ENCODE assay signal across 8 mouse cellular contexts in the genomic region with DNA sequence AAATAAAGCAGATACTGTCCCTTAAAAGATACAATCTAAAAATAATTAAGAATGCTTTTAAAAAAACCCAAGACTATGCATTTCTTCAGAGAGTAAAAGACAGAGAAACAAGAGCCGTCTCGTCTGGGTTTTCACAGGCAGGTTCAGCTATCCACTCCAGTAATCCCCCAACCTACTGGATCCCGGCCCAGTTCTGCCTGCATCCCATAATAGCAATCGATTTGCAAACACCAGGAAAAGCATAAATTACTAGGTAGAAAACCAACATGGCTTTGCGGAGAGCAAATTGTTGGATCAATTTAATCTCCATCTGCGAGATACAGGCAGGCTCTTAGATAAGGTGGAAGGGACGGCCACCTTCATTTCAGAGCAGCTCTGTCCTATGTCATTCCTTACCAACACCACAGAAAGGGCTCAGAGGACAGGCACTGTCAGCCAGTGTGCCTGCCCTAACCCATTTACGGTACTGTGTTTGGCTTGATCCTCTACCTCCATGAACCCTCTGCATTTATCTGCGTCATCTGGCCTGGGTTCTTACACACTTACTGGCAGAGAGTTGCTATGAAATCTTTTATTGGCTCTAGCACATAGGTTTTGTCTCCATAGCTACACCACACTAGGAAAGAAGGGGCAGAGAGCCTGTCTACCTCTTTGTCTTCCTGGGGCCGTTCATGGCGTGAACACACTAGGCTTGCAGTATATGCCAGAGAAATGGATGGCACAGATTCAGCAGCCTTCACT.
DNase-seq lines count a peak whose midpoint lies in the region; ATAC-seq lines count a peak whose summit lies in the region.

No protein-coding gene starts in this region.

- H3K4me2 ChIP-seq in lung, embryonic 16.5 days (ENCODE audit: low read depth, low read length), result no peak overlapping the region
- H3K4me2 ChIP-seq in hindbrain, embryonic 15.5 days, result 0 out of 2 replicates have a peak overlapping the region, but pooled peaks have one; percentile 15
- 0 out of 2 replicates have a peak overlapping the region, but pooled peaks have one; percentile 9 for H3K4me2 ChIP-seq in neural tube, embryonic 15.5 days

- H3K9me3 ChIP-seq in lung, embryonic 16.5 days (ENCODE audit: control insufficient read depth, low read length), result no peaks in the 10 kb centered on the region
- H3K9me3 ChIP-seq in hindbrain, embryonic 15.5 days, result no peaks in the 10 kb centered on the region
- H3K9me3 ChIP-seq in neural tube, embryonic 15.5 days (replicated peaks), result no peaks in the 10 kb centered on the region

- H3K4me3 ChIP-seq in lung, embryonic 16.5 days (ENCODE audit: low read length), result no peak overlapping the region
- H3K4me3 ChIP-seq in hindbrain, embryonic 15.5 days, result no peak overlapping the region
- no peak overlapping the region for H3K4me3 ChIP-seq in neural tube, embryonic 15.5 days (replicated peaks)

- H3K4me1 ChIP-seq in lung, embryonic 16.5 days (replicated peaks; ENCODE audit: control insufficient read depth, insufficient read depth, low read length), result peaks cover 37% of the 10 kb centered on the region
- H3K4me1 ChIP-seq in hindbrain, embryonic 15.5 days (replicated peaks), result peaks cover 21% of the 10 kb centered on the region
- peaks cover 21% of the 10 kb centered on the region for H3K4me1 ChIP-seq in neural tube, embryonic 15.5 days

- WGBS in lung, embryonic 16.5 days, result 57% methylated on average over 11 of the region's 11 CpGs
- 56% methylated on average over 11 of the region's 11 CpGs for WGBS in hindbrain, embryonic 15.5 days
- 48% methylated on average over 11 of the region's 11 CpGs for WGBS in neural tube, embryonic 15.5 days

- H3K9ac ChIP-seq in lung, embryonic 16.5 days (ENCODE audit: low read length), result no peak overlapping the region
- no peak overlapping the region for H3K9ac ChIP-seq in hindbrain, embryonic 15.5 days
- H3K9ac ChIP-seq in neural tube, embryonic 15.5 days (replicated peaks), result no peak overlapping the region

- peaks cover 6% of the 10 kb centered on the region; the same call in 1 of the 2 replicates for H3K36me3 ChIP-seq in lung, embryonic 16.5 days (ENCODE audit: control insufficient read depth, insufficient read depth, low read length)
- no peaks in the 10 kb centered on the region for H3K36me3 ChIP-seq in hindbrain, embryonic 15.5 days
- H3K36me3 ChIP-seq in neural tube, embryonic 15.5 days, result no peaks in the 10 kb centered on the region

- no peak for DNase-seq in frontal cortex, postnatal 25 days (ENCODE audit: low spot score in 2 of 2)
- no peak for DNase-seq in lung, postnatal 36 days
- no peak for DNase-seq in spleen, postnatal 36 days (ENCODE audit: low spot score in 2 of 2)

- no peaks in the 10 kb centered on the region for H3K27me3 ChIP-seq in lung, embryonic 16.5 days (ENCODE audit: control insufficient read depth, insufficient read depth, low read depth, low read length)
- no peaks in the 10 kb centered on the region for H3K27me3 ChIP-seq in hindbrain, embryonic 15.5 days
- H3K27me3 ChIP-seq in neural tube, embryonic 15.5 days (replicated peaks), result no peaks in the 10 kb centered on the region

- ATAC-seq in frontal cortex, adult (ENCODE audit: low TSS enrichment), result peak; percentile 58
- no peak for ATAC-seq in lung, embryonic 16.5 days (ENCODE audit: low read depth)
- peak; percentile 89 for ATAC-seq in hindbrain, embryonic 15.5 days (ENCODE audit: low FRiP score, low read depth)
- ATAC-seq in neural tube, embryonic 15.5 days (ENCODE audit: low FRiP score), result peak; percentile 78
- ATAC-seq in monocyte, adult 5-6 weeks (replicated peaks; ENCODE audit: insufficient number of reproducible peaks, low FRiP score, low TSS enrichment, poor library complexity, severe bottlenecking), result no peak

- H3K27ac ChIP-seq in lung, embryonic 16.5 days (ENCODE audit: low read length), result peak overlapping the region; percentile 40
- peak overlapping the region; percentile 55 for H3K27ac ChIP-seq in hindbrain, embryonic 15.5 days (replicated peaks)
- H3K27ac ChIP-seq in neural tube, embryonic 15.5 days (replicated peaks), result peak overlapping the region; percentile 76

Comparison
In these comparisons a context has a peak if more than half of its experiments do, and no peak if none do; other contexts are left out.
1. ATAC-seq: peak in frontal cortex, adult (single experiment), hindbrain, embryonic 15.5 days (single experiment) and neural tube, embryonic 15.5 days (single experiment); none in lung, embryonic 16.5 days (single experiment) and monocyte, adult 5-6 weeks (single experiment).
2. Peak in every context shown above with its lines, with median percentiles within 50 percentile points of each other: H3K27ac ChIP-seq.